Mouse (Mus musculus): ENCODE measurements at regions not wholly inside any gene's neighbourhood (a gene's known extent, or its start where the extent isn't known, plus 50 kb on each side); places are given as distances from the start of the nearest gene placed in this dataset.

DNA sequence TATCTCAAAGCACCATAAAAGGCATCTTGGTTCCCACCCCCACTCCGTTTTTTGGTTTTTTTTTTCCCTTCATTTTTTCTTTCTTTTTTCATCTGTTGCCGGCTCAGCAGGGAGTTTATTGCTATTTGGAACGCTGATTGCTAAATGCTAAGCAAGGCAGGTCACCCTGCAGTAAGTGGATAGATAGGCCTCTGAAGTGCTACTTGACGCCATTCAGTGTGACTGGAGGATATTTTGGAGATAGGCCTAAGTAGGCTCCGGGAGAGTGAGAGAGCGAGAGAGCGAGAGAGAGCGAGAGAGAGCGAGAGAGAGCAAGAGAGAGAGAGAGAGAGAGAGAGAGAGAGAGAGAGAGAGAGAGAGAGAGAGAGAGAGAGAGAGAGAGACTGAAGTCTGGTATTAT is 90.3 kb upstream of the Lsm14a start:
- no peak overlapping the region for H3K27ac ChIP-seq (ENCODE audit: control insufficient read depth, low read depth, low read length)
- no peaks in the 10 kb centered on the region for H3K27me3 ChIP-seq (ENCODE audit: control insufficient read depth in 1 of 2, insufficient read depth in 2 of 2, low read length in 2 of 2)
- no peaks in the 10 kb centered on the region for H3K9me3 ChIP-seq (replicated peaks; ENCODE audit: insufficient read depth, low read length)
- H3K36me3 ChIP-seq (ENCODE audit: control insufficient read depth in 1 of 2, insufficient read depth in 2 of 2, low read length in 2 of 2): no peaks in the 10 kb centered on the region
- no peak for TF ChIP-seq BHLHE40 (IDR thresholded peaks at IDR 0.05; ENCODE audit: borderline replicate concordance, low read depth, low read length)
- TF ChIP-seq POLR2AphosphoS2 (IDR thresholded peaks at IDR 0.05; ENCODE audit: low read length): no peak
- TF ChIP-seq POLR2A (IDR thresholded peaks at IDR 0.05; ENCODE audit: control insufficient read depth in 1 of 2, insufficient read depth in 1 of 2, low read depth in 1 of 2, low read length in 2 of 2, poor library complexity in 1 of 2): no peak
- TF ChIP-seq MYC (IDR thresholded peaks at IDR 0.05; ENCODE audit: low read depth, low read length): no peak
- no peak for TF ChIP-seq GATA1 (IDR thresholded peaks at IDR 0.05; ENCODE audit: low read depth, low read length)
- no peak for TF ChIP-seq USF2 (IDR thresholded peaks at IDR 0.05; ENCODE audit: borderline replicate concordance in 1 of 2, insufficient read depth in 1 of 2, low read depth in 1 of 2, low read length in 2 of 2)
- TF ChIP-seq ZMIZ1 (IDR thresholded peaks at IDR 0.05; ENCODE audit: low read depth, low read length): no peak
- no peaks in the 10 kb centered on the region for H3K79me2 ChIP-seq (ENCODE audit: control insufficient read depth, insufficient read depth, low read length, poor library complexity)
- no peaks in the 10 kb centered on the region for H3K4me1 ChIP-seq (ENCODE audit: control insufficient read depth in 1 of 2, insufficient read depth in 2 of 2, low read length in 2 of 2)
- no peak overlapping the region for H3K9ac ChIP-seq (ENCODE audit: control insufficient read depth, low read depth, low read length, poor library complexity, severe bottlenecking)
- DNase-seq (ENCODE audit: low read depth, low spot score): no peak
- no peak overlapping the region for H3K4me3 ChIP-seq (ENCODE audit: control insufficient read depth in 1 of 2, insufficient read depth in 1 of 2, low read depth in 2 of 2, low read length in 2 of 2)

DNA sequence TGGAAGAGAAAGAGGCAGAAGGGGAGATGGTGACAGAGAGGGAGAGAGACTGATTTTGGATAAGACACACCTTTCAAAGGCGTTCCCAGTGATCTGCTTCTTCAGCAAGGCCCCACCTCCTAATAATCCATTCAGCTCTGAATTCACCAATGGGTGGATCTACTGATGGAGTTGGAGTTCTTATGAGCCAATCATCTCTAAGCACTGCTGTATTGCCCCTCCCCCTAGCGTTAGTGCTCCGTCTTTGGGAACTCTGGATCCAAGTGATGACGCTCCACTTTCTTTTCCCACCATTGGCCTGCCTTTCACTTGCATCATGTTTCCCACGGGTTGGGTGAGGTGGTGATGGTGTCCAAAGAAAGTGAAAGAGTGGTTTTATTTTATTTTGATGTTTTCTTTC is 87.7 kb upstream of the Lsm14a start:
- TF ChIP-seq EP300 (IDR thresholded peaks at IDR 0.05; ENCODE audit: low read depth in 1 of 2, low read length in 2 of 2) (no peak), UBTF (IDR thresholded peaks at IDR 0.05; ENCODE audit: borderline replicate concordance, insufficient read depth, low read depth, low read length) (no peak), ZKSCAN1 (IDR thresholded peaks at IDR 0.05; ENCODE audit: low read depth, low read length) (no peak), GABPA (IDR thresholded peaks at IDR 0.05; ENCODE audit: low read depth, low read length) (no peak), HCFC1 (IDR thresholded peaks at IDR 0.05; ENCODE audit: low read depth, low read length) (no peak), CHD1 (IDR thresholded peaks at IDR 0.05; ENCODE audit: low read depth, low read length) (no peak), JUND (IDR thresholded peaks at IDR 0.05; ENCODE audit: low read depth, low read length) (no peak), RAD21 (IDR thresholded peaks at IDR 0.05; ENCODE audit: low read depth, low read length) (no peak), POLR2AphosphoS2 (IDR thresholded peaks at IDR 0.05; ENCODE audit: low read length) (no peak), USF2 (IDR thresholded peaks at IDR 0.05; ENCODE audit: borderline replicate concordance in 1 of 2, insufficient read depth in 1 of 2, low read depth in 1 of 2, low read length in 2 of 2) (no peak), MXI1 (IDR thresholded peaks at IDR 0.05; ENCODE audit: low read depth, low read length) (no peak)

More for the DNA sequence above, 87.7 kb upstream of the Lsm14a start:
- H3K4me1 ChIP-seq (ENCODE audit: control insufficient read depth in 1 of 2, insufficient read depth in 2 of 2, low read length in 2 of 2): no peaks in the 10 kb centered on the region
- H3K27me3 ChIP-seq (ENCODE audit: control insufficient read depth in 1 of 2, insufficient read depth in 2 of 2, low read length in 2 of 2): no peaks in the 10 kb centered on the region
- no peaks in the 10 kb centered on the region for H3K9me3 ChIP-seq (replicated peaks; ENCODE audit: insufficient read depth, low read length)
- no peak overlapping the region for H3K4me3 ChIP-seq (ENCODE audit: control insufficient read depth in 1 of 2, insufficient read depth in 1 of 2, low read depth in 2 of 2, low read length in 2 of 2)
- H3K27ac ChIP-seq (ENCODE audit: control insufficient read depth, low read depth, low read length): no peak overlapping the region
- no peaks in the 10 kb centered on the region for H3K36me3 ChIP-seq (ENCODE audit: control insufficient read depth in 1 of 2, insufficient read depth in 2 of 2, low read length in 2 of 2)
- no peak for DNase-seq (ENCODE audit: low read depth, low spot score)
- no peaks in the 10 kb centered on the region for H3K79me2 ChIP-seq (ENCODE audit: control insufficient read depth, insufficient read depth, low read length, poor library complexity)
- no peak overlapping the region for H3K9ac ChIP-seq (ENCODE audit: control insufficient read depth, low read depth, low read length, poor library complexity, severe bottlenecking)
